Mouse (Mus musculus) hindbrain, embryonic 11.5 days (tissue): ENCODE measurements around the gene Zscan20. TPM values are rescaled to one million over a fixed set of nuclear protein-coding genes. Genes with fewer than 3 reads are reported as not detected.
"Not testable (repeated sequence)": the region's sequence is repeated elsewhere in the genome, so short reads cannot be mapped to it uniquely, and the experiment has no call there.

Experiments
- ATAC-seq: fragments of 200-750 bp; cut with Nextera tagmentation; 2 replicates; pipeline ENCODE4 v1.8.0; 2017; ENCODE audit warnings: mild to moderate bottlenecking, moderate TSS enrichment, moderate library complexity; ENCODE audit not compliant: low FRiP score
- DNase-seq: peaks from one replicate; pipeline ENCODE4 v3.0.0-alpha.2; 2015; ENCODE audit warnings: low spot score
- H3K27ac ChIP-seq: fragments of 300-500 bp; sonication (generic); 2 replicates; pipeline ENCODE4 v1.5.1; 2014; ENCODE audit warnings: mild to moderate bottlenecking, low read depth, low read length
- H3K27me3 ChIP-seq: fragments of 300-500 bp; sonication (generic); 2 replicates; pipeline ENCODE4 v1.6.1; 2014; ENCODE audit warnings: mild to moderate bottlenecking, low read length, moderate library complexity, mixed read lengths; ENCODE audit not compliant: control insufficient read depth, insufficient read depth
- H3K36me3 ChIP-seq: fragments of 300-500 bp; sonication (generic); 2 replicates; pipeline ENCODE4 v1.6.1; 2014; ENCODE audit warnings: mild to moderate bottlenecking, low read length, moderate library complexity, mixed read lengths; ENCODE audit not compliant: control insufficient read depth, insufficient read depth
- H3K4me1 ChIP-seq: fragments of 300-500 bp; sonication (generic); replicated peaks from 2 replicates; pipeline ENCODE4 v1.6.1; 2014; ENCODE audit warnings: low read length, mixed read lengths; ENCODE audit not compliant: control insufficient read depth, insufficient read depth
- H3K4me2 ChIP-seq: fragments of 300-500 bp; sonication (generic); replicated peaks from 2 replicates; pipeline ENCODE4 v1.6.1; 2014; ENCODE audit warnings: mild to moderate bottlenecking, low read depth, low read length
- H3K4me3 ChIP-seq: fragments of 300-500 bp; sonication (generic); 2 replicates; pipeline ENCODE4 v1.5.1; 2014; ENCODE audit warnings: low read depth, low read length
- H3K9ac ChIP-seq: fragments of 300-500 bp; sonication (generic); 2 replicates; pipeline ENCODE4 v1.6.1; 2014; ENCODE audit warnings: low read depth, low read length
- H3K9me3 ChIP-seq: fragments of 300-500 bp; sonication (generic); 2 replicates; pipeline ENCODE4 v1.6.1; 2016; ENCODE audit warnings: low read length; ENCODE audit not compliant: control insufficient read depth
- WGBS: fragments of 180-500 bp; shearing (Covaris S2); extraction: QIAGEN DNeasy Blood & Tissue Kit; methylation state at CpG from one replicate; pipeline ENCODE4 v1.1.7; 2014; 5-methylcytosine and 5-hydroxymethylcytosine counted together
- polyA plus RNA-seq: library from polyadenylated mRNA; unstranded; fragments of >200 nt; fragmentation: Nextera tagmentation; extraction: Ambion mirVana; gene quantifications from 2 replicates; pipeline ENCODE4 v1.2.1, GENCODE M21; 2014

The Zscan20 gene
- polyA plus RNA-seq, 1 experiment from 2014 or later, result 4.3 TPM

DNA sequence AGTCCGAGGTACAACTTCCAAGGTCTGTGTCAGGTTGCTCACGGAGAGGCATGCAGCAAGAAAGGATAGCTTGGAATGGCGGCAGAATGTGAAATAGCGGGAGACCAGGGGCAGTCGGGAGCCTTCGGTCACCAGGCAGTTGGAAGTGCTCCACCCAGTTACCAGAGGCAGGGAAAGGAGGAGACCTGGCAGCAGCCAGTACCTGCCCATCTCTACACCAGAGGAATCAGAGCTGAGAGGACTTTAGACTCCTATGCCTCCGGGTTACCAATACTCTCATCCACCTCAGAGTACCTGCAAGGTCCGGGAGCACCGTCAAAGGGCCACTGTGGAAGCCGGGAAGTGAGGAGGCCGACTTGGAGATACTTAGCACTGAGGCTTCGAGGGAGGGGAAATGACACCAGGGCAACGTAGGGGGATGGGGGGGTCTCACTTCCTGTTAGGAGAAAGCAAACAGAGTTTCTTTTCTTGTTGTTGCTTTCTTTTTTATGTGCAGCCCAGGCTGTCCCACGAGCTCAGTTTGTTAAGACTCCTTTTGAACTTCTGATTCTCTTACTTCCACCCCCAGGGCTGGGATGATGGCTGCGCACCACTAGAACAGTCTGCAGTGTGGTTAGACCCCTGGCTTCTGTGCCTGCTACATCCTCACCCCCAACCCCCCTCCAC, 8.5 kb upstream of the Zscan20 start, which contains the start of gene Tlr12:
Tlr12 (minus strand) TSS at position 374 of the 666 bp plus-strand sequence.
- no peaks in the 10 kb centered on the region for H3K27me3 ChIP-seq
- H3K27ac ChIP-seq, result no peak within 1 kb of the TSS
- 77% methylated on average over 15 of the region's 15 CpGs for WGBS
- DNase-seq (no peak), ATAC-seq (no peak)
- no peaks in the 10 kb centered on the region for H3K9me3 ChIP-seq
- H3K36me3 ChIP-seq, result no peaks in the 10 kb centered on the region
- H3K4me1 ChIP-seq, result no peaks in the 10 kb centered on the region
- no peak within 1 kb of the TSS for H3K9ac ChIP-seq
- H3K4me3 ChIP-seq, result no peak within 1 kb of the TSS
- no peak within 1 kb of the TSS for H3K4me2 ChIP-seq

DNA sequence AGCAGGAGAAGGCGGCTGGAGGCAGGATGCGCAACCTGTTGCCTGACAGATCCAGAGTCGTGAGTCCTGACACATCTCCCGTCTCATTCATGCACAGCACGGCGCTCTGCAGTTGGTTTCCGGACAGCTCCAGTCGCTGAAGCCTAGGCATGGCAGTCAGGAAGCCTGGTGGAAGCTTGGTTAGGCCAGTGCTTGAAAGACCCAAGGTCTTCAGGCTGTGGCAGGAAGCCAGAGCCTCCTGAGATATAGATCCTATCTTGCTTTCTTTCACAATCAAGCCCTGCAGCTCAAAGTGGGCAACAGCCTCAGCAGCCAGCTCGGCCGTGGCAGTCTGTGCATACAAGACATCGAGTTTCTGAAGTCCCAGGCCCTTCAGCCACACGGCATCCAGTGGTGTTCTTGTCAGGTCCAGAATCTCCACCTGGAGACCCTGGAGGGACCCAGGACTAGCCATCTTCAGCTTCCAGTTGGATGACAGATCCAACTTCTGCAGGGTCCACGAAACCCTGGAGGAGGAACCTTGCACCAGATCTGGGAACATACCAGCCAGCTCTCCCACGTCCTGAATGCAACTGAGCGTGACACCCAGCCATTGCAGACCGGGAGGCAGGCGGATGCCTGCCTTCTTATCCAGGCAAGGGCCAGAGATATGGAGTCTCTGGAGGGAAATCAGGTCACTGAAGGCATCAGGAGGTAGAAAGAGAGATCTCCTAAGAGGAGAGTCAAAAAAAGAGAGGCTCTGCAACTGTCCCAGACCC, 7.6 kb upstream of the Zscan20 start:
- no peaks in the 10 kb centered on the region for H3K36me3 ChIP-seq
- H3K4me2 ChIP-seq, result no peak overlapping the region
- no peaks in the 10 kb centered on the region for H3K9me3 ChIP-seq
- no peak overlapping the region for H3K4me3 ChIP-seq
- ATAC-seq, result no peak
- H3K27ac ChIP-seq, result no peak overlapping the region
- DNase-seq, result no peak
- no peak overlapping the region for H3K9ac ChIP-seq
- H3K27me3 ChIP-seq, result no peaks in the 10 kb centered on the region
- 78% methylated on average over 17 of the region's 17 CpGs for WGBS
- no peaks in the 10 kb centered on the region for H3K4me1 ChIP-seq

- Histone ChIP-seq H3K27me3 (no peaks in the 10 kb centered on the region), H3K27ac (no peak overlapping the region), H3K4me2 (no peak overlapping the region), H3K9ac (no peak overlapping the region), H3K9me3 (no peaks in the 10 kb centered on the region), H3K4me1 (no peaks in the 10 kb centered on the region), H3K36me3 (no peaks in the 10 kb centered on the region), H3K4me3 (no peak overlapping the region)
- ATAC-seq, result no peak
- WGBS, result 86% methylated on average over 14 of the region's 14 CpGs
- DNase-seq, result no peak
Measured at GRCm38 (mm10) chr4:128615761-128616160, 5.9 kb upstream of the Zscan20 start.

DNA sequence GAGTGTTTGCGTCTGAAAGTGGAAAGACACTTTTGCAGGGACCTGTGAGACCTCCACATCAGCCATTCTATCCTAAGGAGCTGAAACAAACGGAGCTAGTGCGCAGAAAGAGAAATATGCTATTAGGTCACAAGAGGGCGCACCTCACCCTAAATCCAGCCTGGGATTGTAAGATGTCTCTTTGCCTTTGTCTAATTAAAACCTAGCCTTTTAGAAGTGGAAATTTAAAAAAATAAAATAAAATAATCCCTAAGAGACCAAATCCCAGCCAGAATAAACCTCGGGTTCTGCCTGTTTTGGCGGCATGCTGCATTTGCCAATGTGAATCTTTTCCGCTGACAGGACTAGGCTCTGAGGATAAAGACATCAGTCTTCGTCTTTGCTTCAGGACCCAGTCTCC, 3.4 kb upstream of the Zscan20 start:
- H3K4me3 ChIP-seq, result no peak overlapping the region
- no peaks in the 10 kb centered on the region for H3K36me3 ChIP-seq
- no peaks in the 10 kb centered on the region for H3K9me3 ChIP-seq
- no peaks in the 10 kb centered on the region for H3K27me3 ChIP-seq
- H3K4me1 ChIP-seq, result no peaks in the 10 kb centered on the region
- H3K4me2 ChIP-seq, result no peak overlapping the region
- DNase-seq, result peak; percentile 84
- ATAC-seq, result no peak
- WGBS, result 26% methylated on average over 8 of the region's 8 CpGs
- no peak overlapping the region for H3K27ac ChIP-seq
- H3K9ac ChIP-seq, result no peak overlapping the region

DNA sequence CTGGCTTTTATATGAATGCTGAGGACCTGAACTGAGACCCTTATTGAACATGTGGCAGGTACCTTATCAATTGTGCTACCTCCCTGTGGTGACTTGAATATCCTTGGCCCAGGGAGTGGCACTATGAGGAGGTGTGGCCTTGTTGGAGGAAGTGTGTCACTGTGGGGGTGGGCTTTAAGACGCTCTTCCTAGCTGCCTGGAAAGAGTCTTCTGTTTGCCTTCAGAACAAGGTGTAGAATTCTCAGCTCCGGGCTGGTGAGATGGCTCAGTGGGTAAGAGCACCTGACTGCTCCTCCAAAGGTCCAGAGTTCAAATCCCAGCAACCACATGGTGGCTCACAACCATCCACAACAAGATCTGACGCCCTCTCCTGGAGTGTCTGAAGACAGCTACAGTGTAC, 1.8 kb upstream of the Zscan20 start:
- not testable (repeated sequence) for H3K4me3 ChIP-seq, H3K9me3 ChIP-seq, H3K27me3 ChIP-seq, H3K27ac ChIP-seq, H3K4me1 ChIP-seq, DNase-seq, H3K36me3 ChIP-seq, H3K4me2 ChIP-seq, ATAC-seq, H3K9ac ChIP-seq
- 82% methylated on average over 3 of the region's 3 CpGs for WGBS

- H3K4me2 ChIP-seq, result no peak overlapping the region
- no peaks in the 10 kb centered on the region for H3K4me1 ChIP-seq
Measured at GRCm38 (mm10) chr4:128610706-128611105, 808 bp upstream of the Zscan20 start.

DNA sequence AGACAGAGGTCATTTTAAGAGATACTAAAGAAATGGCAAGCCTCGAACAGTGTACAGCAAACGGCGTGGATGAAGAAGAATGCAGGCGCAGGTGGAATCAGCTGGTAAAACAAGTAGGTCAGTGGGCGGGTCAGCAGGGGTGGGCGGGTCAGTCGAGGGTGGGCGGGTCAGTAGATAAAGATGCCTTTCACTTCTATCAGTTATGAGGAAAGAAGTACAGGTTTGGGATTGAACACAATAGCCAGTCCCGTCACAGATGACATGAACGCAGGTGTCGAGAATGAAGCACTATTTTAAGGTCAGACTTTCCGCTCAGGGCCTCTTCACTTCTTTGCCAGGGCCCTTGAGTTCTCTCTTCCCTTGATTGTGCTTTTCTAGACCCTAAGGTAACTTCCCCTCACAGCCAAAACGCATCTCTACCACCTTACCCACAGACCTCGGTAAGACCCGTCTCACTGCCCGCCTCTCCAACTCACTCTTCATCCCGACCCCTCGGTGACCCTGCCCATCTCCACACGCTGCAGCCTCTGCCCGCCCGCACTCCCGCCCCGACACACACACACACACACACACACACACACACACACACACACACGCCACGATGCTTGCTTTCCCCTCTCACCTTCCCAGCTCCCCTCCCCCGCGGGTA, 498 bp downstream of the Zscan20 start:
- Histone ChIP-seq H3K4me3 (peak overlapping the region; percentile 58), H3K9me3 (no peaks in the 10 kb centered on the region), H3K36me3 (no peaks in the 10 kb centered on the region), H3K4me1 (no peaks in the 10 kb centered on the region), H3K4me2 (peak overlapping the region; percentile 68), H3K9ac (peak overlapping the region; percentile 59), H3K27me3 (no peaks in the 10 kb centered on the region), H3K27ac (no peak overlapping the region)
- no peak for DNase-seq
- WGBS, result 11% methylated on average over 24 of the region's 27 CpGs
- no peak for ATAC-seq

More at GRCm38 (mm10) chr4:128610706-128611105, 808 bp upstream of the Zscan20 start:
- DNase-seq (no peak), ATAC-seq (no peak)
- Histone ChIP-seq H3K36me3 (no peaks in the 10 kb centered on the region), H3K4me3 (no peak overlapping the region; the same call in 1 of the 2 replicates), H3K9me3 (no peaks in the 10 kb centered on the region), H3K9ac (no peak overlapping the region), H3K27ac (no peak overlapping the region), H3K27me3 (no peaks in the 10 kb centered on the region)
- 34% methylated on average over 10 of the region's 10 CpGs for WGBS

- no peak for ATAC-seq
- H3K4me3 ChIP-seq, result no peak overlapping the region
- no peak overlapping the region for H3K27ac ChIP-seq
- no peaks in the 10 kb centered on the region for H3K36me3 ChIP-seq
- H3K9ac ChIP-seq, result no peak overlapping the region
- H3K4me2 ChIP-seq, result no peak overlapping the region
- no peaks in the 10 kb centered on the region for H3K9me3 ChIP-seq
- no peaks in the 10 kb centered on the region for H3K27me3 ChIP-seq
- H3K4me1 ChIP-seq, result no peaks in the 10 kb centered on the region
- WGBS, result 91% methylated on average over 11 of the region's 11 CpGs
- no peak for DNase-seq
Measured at GRCm38 (mm10) chr4:128607661-128608060, 2.2 kb downstream of the Zscan20 start.
